Mouse (Mus musculus): ENCODE data around the gene Runx2. TPM values are rescaled to one million over a fixed set of nuclear protein-coding genes. Genes with fewer than 3 reads are reported as not detected.

Gene Runx2
- polyA plus RNA-seq, 1 experiment from 2014 or later, result 40.2 TPM

GRCm38 (mm10) chr17:44577791-44578190 lies 236.8 kb downstream of the Runx2 start:
- no peak for ATAC-seq (ENCODE audit: insufficient number of reproducible peaks, insufficient read depth, low FRiP score, low TSS enrichment, low read depth)
- H3K4me3 ChIP-seq, result no peak overlapping the region
- 50% methylated on average over 5 of the region's 5 CpGs for WGBS

GRCm38 (mm10) chr17:44570899-44571298 lies 243.7 kb downstream of the Runx2 start:
- H3K9ac ChIP-seq, result no peak overlapping the region
- WGBS, result 78% methylated on average over 5 of the region's 5 CpGs
- H3K9me3 ChIP-seq, result no peaks in the 10 kb centered on the region
- no peak overlapping the region for H3K27ac ChIP-seq
- H3K36me3 ChIP-seq, result no peaks in the 10 kb centered on the region
- no peak for ATAC-seq (ENCODE audit: insufficient number of reproducible peaks, insufficient read depth, low FRiP score, low TSS enrichment, low read depth)
- peaks cover 15% of the 10 kb centered on the region for H3K4me1 ChIP-seq
- H3K4me3 ChIP-seq, result no peak overlapping the region
- H3K27me3 ChIP-seq, result no peaks in the 10 kb centered on the region
- H3K4me2 ChIP-seq, result no peak overlapping the region

More at GRCm38 (mm10) chr17:44577791-44578190, 236.8 kb downstream of the Runx2 start:
- Histone ChIP-seq H3K9ac (no peak overlapping the region), H3K9me3 (no peaks in the 10 kb centered on the region), H3K4me2 (no peak overlapping the region), H3K36me3 (no peaks in the 10 kb centered on the region), H3K4me1 (peaks cover 6% of the 10 kb centered on the region; the same call in 1 of the 2 replicates), H3K27me3 (no peaks in the 10 kb centered on the region), H3K27ac (no peak overlapping the region)

GRCm38 (mm10) chr17:44569020-44569621 lies 245.5 kb downstream of the Runx2 start:
- Histone ChIP-seq H3K9ac (no peak overlapping the region), H3K4me3 (no peak overlapping the region), H3K36me3 (no peaks in the 10 kb centered on the region), H3K4me1 (peaks cover 22% of the 10 kb centered on the region), H3K9me3 (no peaks in the 10 kb centered on the region), H3K4me2 (no peak overlapping the region), H3K27me3 (no peaks in the 10 kb centered on the region), H3K27ac (no peak overlapping the region)
- ATAC-seq (ENCODE audit: insufficient number of reproducible peaks, insufficient read depth, low FRiP score, low TSS enrichment, low read depth), result no peak
- WGBS, result 80% methylated on average over 8 of the region's 8 CpGs

GRCm38 (mm10) chr17:44566992-44567391 lies 247.6 kb downstream of the Runx2 start:
- no peak overlapping the region for H3K4me2 ChIP-seq
- no peak overlapping the region for H3K27ac ChIP-seq
- no peak overlapping the region for H3K4me3 ChIP-seq
- no peaks in the 10 kb centered on the region for H3K36me3 ChIP-seq
- H3K4me1 ChIP-seq, result peaks cover 19% of the 10 kb centered on the region
- H3K27me3 ChIP-seq, result no peaks in the 10 kb centered on the region
- no peaks in the 10 kb centered on the region for H3K9me3 ChIP-seq
- 86% methylated on average over 5 of the region's 5 CpGs for WGBS
- no peak overlapping the region for H3K9ac ChIP-seq
- no peak for ATAC-seq (ENCODE audit: insufficient number of reproducible peaks, insufficient read depth, low FRiP score, low TSS enrichment, low read depth)

- ATAC-seq (ENCODE audit: insufficient number of reproducible peaks, insufficient read depth, low FRiP score, low TSS enrichment, low read depth), result no peak
- H3K4me1 ChIP-seq, result peaks cover 19% of the 10 kb centered on the region
- H3K9me3 ChIP-seq, result no peaks in the 10 kb centered on the region
- H3K4me2 ChIP-seq, result no peak overlapping the region
- H3K27me3 ChIP-seq, result no peaks in the 10 kb centered on the region
- 69% methylated on average over 8 of the region's 8 CpGs for WGBS
- no peak overlapping the region for H3K4me3 ChIP-seq
- 0 out of 2 replicates have a peak overlapping the region, but pooled peaks have one; percentile 74 for H3K27ac ChIP-seq
- no peaks in the 10 kb centered on the region for H3K36me3 ChIP-seq
- no peak overlapping the region for H3K9ac ChIP-seq
Measured at GRCm38 (mm10) chr17:44565884-44566515, 248.6 kb downstream of the Runx2 start.

GRCm38 (mm10) chr17:44565311-44565831 lies 249.2 kb downstream of the Runx2 start:
- no peak overlapping the region for H3K4me3 ChIP-seq
- ATAC-seq (ENCODE audit: insufficient number of reproducible peaks, insufficient read depth, low FRiP score, low TSS enrichment, low read depth), result no peak
- no peaks in the 10 kb centered on the region for H3K27me3 ChIP-seq
- H3K36me3 ChIP-seq, result no peaks in the 10 kb centered on the region
- WGBS, result 42% methylated on average over 14 of the region's 14 CpGs
- H3K4me2 ChIP-seq, result no peak overlapping the region
- H3K4me1 ChIP-seq, result peaks cover 19% of the 10 kb centered on the region
- H3K27ac ChIP-seq, result peak overlapping the region; percentile 74
- no peak overlapping the region for H3K9ac ChIP-seq
- H3K9me3 ChIP-seq, result no peaks in the 10 kb centered on the region

- Histone ChIP-seq H3K9me3 (no peaks in the 10 kb centered on the region), H3K36me3 (no peaks in the 10 kb centered on the region), H3K27me3 (no peaks in the 10 kb centered on the region), H3K27ac (peak overlapping the region; percentile 74; the same call in 1 of the 2 replicates), H3K4me3 (no peak overlapping the region), H3K4me2 (no peak overlapping the region), H3K4me1 (peaks cover 26% of the 10 kb centered on the region), H3K9ac (no peak overlapping the region)
- no peak for ATAC-seq (ENCODE audit: insufficient number of reproducible peaks, insufficient read depth, low FRiP score, low TSS enrichment, low read depth)
- 52% methylated on average over 4 of the region's 4 CpGs for WGBS
Measured at GRCm38 (mm10) chr17:44564611-44565198, 249.9 kb downstream of the Runx2 start.

- Histone ChIP-seq H3K36me3 (no peaks in the 10 kb centered on the region), H3K4me2 (no peak overlapping the region), H3K4me3 (no peak overlapping the region), H3K9me3 (no peaks in the 10 kb centered on the region), H3K27ac (no peak overlapping the region), H3K9ac (no peak overlapping the region), H3K27me3 (no peaks in the 10 kb centered on the region), H3K4me1 (peaks cover 19% of the 10 kb centered on the region)
- WGBS, result 17% methylated on average over 7 of the region's 7 CpGs
- ATAC-seq (ENCODE audit: insufficient number of reproducible peaks, insufficient read depth, low FRiP score, low TSS enrichment, low read depth), result no peak
Measured at GRCm38 (mm10) chr17:44560016-44560415, 254.6 kb downstream of the Runx2 start.

- Histone ChIP-seq H3K4me3 (no peak overlapping the region), H3K9ac (no peak overlapping the region), H3K27ac (no peak overlapping the region), H3K4me2 (no peak overlapping the region), H3K36me3 (no peaks in the 10 kb centered on the region), H3K9me3 (no peaks in the 10 kb centered on the region), H3K4me1 (peaks cover 17% of the 10 kb centered on the region), H3K27me3 (no peaks in the 10 kb centered on the region)
- ATAC-seq (ENCODE audit: insufficient number of reproducible peaks, insufficient read depth, low FRiP score, low TSS enrichment, low read depth), result no peak
- WGBS, result 77% methylated on average over 16 of the region's 16 CpGs
Measured at GRCm38 (mm10) chr17:44557199-44558111, 257.1 kb downstream of the Runx2 start.

GRCm38 (mm10) chr17:44554941-44555340 lies 259.7 kb downstream of the Runx2 start:
- H3K4me2 ChIP-seq, result no peak overlapping the region
- 92% methylated on average over 4 of the region's 4 CpGs for WGBS

GRCm38 (mm10) chr17:44549551-44549950 lies 265.0 kb downstream of the Runx2 start:
- Histone ChIP-seq H3K27me3 (no peaks in the 10 kb centered on the region), H3K9ac (no peak overlapping the region), H3K27ac (no peak overlapping the region), H3K4me1 (peaks cover 25% of the 10 kb centered on the region), H3K4me3 (no peak overlapping the region), H3K9me3 (no peaks in the 10 kb centered on the region), H3K36me3 (no peaks in the 10 kb centered on the region), H3K4me2 (no peak overlapping the region)
- WGBS, result 57% methylated on average over 2 of the region's 2 CpGs
- no peak for ATAC-seq (ENCODE audit: insufficient number of reproducible peaks, insufficient read depth, low FRiP score, low TSS enrichment, low read depth)

More at GRCm38 (mm10) chr17:44554941-44555340, 259.7 kb downstream of the Runx2 start:
- H3K4me3 ChIP-seq, result no peak overlapping the region
- H3K27ac ChIP-seq, result no peak overlapping the region
- H3K9me3 ChIP-seq, result no peaks in the 10 kb centered on the region
- no peak for ATAC-seq (ENCODE audit: insufficient number of reproducible peaks, insufficient read depth, low FRiP score, low TSS enrichment, low read depth)
- no peaks in the 10 kb centered on the region for H3K36me3 ChIP-seq
- H3K27me3 ChIP-seq, result no peaks in the 10 kb centered on the region
- H3K4me1 ChIP-seq, result peaks cover 13% of the 10 kb centered on the region
- no peak overlapping the region for H3K9ac ChIP-seq

All from embryonic facial prominence, embryonic 13.5 days (tissue).